18 mouse cellular contexts compared by ENCODE assay signal in genomic region chr14:118796694-118797058, GRCm38 (mm10). TPM values are rescaled to one million over a fixed set of nuclear protein-coding genes. Genes with fewer than 3 reads are reported as not detected.
A peak's percentile ranks its signal among the peaks of the same experiment; 100 is the strongest.
DNase-seq lines count a peak whose midpoint lies in the region; ATAC-seq and TF ChIP-seq lines count a peak whose summit lies in the region.
"Had no signal": no experiment of that assay in that cellular context is flagged by ENCODE, and none has a peak within 500 bp of the region (broad histone marks: within the 10 kb centered on the region; RNA-seq: fewer than 3 reads in every experiment).

No protein-coding gene starts in this region.

- no peaks in the 10 kb centered on the region for H3K79me2 ChIP-seq in MEL (ENCODE audit: control insufficient read depth, insufficient read depth, low read length, poor library complexity)

- H3K27ac ChIP-seq in forebrain, embryonic 10.5 days: peak overlapping the region; percentile 20; the same call in 1 of the 2 replicates
- no peak overlapping the region for H3K27ac ChIP-seq in forebrain, embryonic 12.5 days
- H3K27ac ChIP-seq in liver, embryonic 11.5 days (ENCODE audit: low read depth, low read length): peak overlapping the region; percentile 99
- peak overlapping the region; percentile 100 for H3K27ac ChIP-seq in MEL (ENCODE audit: control insufficient read depth, low read depth, low read length)
- H3K27ac ChIP-seq in liver, embryonic 13.5 days: peak overlapping the region; percentile 100
- H3K27ac ChIP-seq: embryonic facial prominence, embryonic 13.5 days; heart, adult 2 months; hindbrain, embryonic 13.5 days; neural tube, embryonic 12.5 days had no signal

- 67% methylated on average over 5 of the region's 5 CpGs for WGBS in forebrain, embryonic 10.5 days
- 69% methylated on average over 5 of the region's 5 CpGs for WGBS in forebrain, embryonic 12.5 days
- WGBS in liver, embryonic 11.5 days: 29% methylated on average over 5 of the region's 5 CpGs
- WGBS in liver, embryonic 13.5 days (ENCODE audit: insufficient replicate concordance): 16% methylated on average over 5 of the region's 5 CpGs

- TF ChIP-seq POLR2A in MEL (IDR thresholded peaks at IDR 0.05; ENCODE audit: control insufficient read depth in 1 of 2, insufficient read depth in 1 of 2, low read depth in 1 of 2, low read length in 2 of 2, poor library complexity in 1 of 2): no peak

- H3K36me3 ChIP-seq in forebrain, embryonic 10.5 days (replicated peaks): no peaks in the 10 kb centered on the region
- H3K36me3 ChIP-seq in forebrain, embryonic 12.5 days (replicated peaks): no peaks in the 10 kb centered on the region
- no peaks in the 10 kb centered on the region for H3K36me3 ChIP-seq in liver, embryonic 11.5 days (ENCODE audit: control insufficient read depth, insufficient read depth, low read length)
- peaks cover 0 to 13% of the 10 kb centered on the region in 2 experiments; a peak in 2 of 4 replicates for H3K36me3 ChIP-seq in MEL (ENCODE audit: control insufficient read depth in 1 of 2, insufficient read depth in 2 of 2, low read length in 2 of 2)
- no peaks in the 10 kb centered on the region for H3K36me3 ChIP-seq in liver, embryonic 13.5 days
- H3K36me3 ChIP-seq: embryonic facial prominence, embryonic 13.5 days; hindbrain, embryonic 13.5 days; neural tube, embryonic 12.5 days had no signal

- H3K4me2 ChIP-seq in forebrain, embryonic 12.5 days: no peak overlapping the region
- H3K4me2 ChIP-seq in liver, embryonic 11.5 days: peak overlapping the region; percentile 62
- peak overlapping the region; percentile 70 for H3K4me2 ChIP-seq in liver, embryonic 13.5 days
- H3K4me2 ChIP-seq: embryonic facial prominence, embryonic 13.5 days; hindbrain, embryonic 13.5 days; neural tube, embryonic 12.5 days had no signal

- TF ChIP-seq CTCF in MEL (IDR thresholded peaks at IDR 0.05 in 2 of 3, conservative IDR thresholded peaks at IDR 0.05 in 1 of 3; ENCODE audit: control insufficient read depth in 1 of 3, insufficient read depth in 1 of 3, low read depth in 2 of 3, low read length in 3 of 3, poor library complexity in 1 of 3, severe bottlenecking in 1 of 3): no peak

- ATAC-seq in forebrain, embryonic 12.5 days (ENCODE audit: low FRiP score): no peak
- no peak for ATAC-seq in liver, embryonic 11.5 days (replicated peaks; ENCODE audit: low FRiP score)
- ATAC-seq in liver, embryonic 13.5 days (ENCODE audit: low read depth): peak; percentile 8; the same call in 1 of the 2 replicates
- ATAC-seq: forebrain, embryonic 16.5 days had no signal

- H3K4me1 ChIP-seq in forebrain, embryonic 10.5 days: peaks cover 12% of the 10 kb centered on the region
- no peaks in the 10 kb centered on the region for H3K4me1 ChIP-seq in forebrain, embryonic 12.5 days
- H3K4me1 ChIP-seq in liver, embryonic 11.5 days (replicated peaks; ENCODE audit: control insufficient read depth, insufficient read depth, low read length): peaks cover 58% of the 10 kb centered on the region
- H3K4me1 ChIP-seq in MEL (ENCODE audit: control insufficient read depth in 1 of 2, insufficient read depth in 2 of 2, low read length in 2 of 2): peaks cover 0 to 42% of the 10 kb centered on the region in 2 experiments; a peak in 2 of 4 replicates
- peaks cover 80% of the 10 kb centered on the region for H3K4me1 ChIP-seq in liver, embryonic 13.5 days (replicated peaks)
- H3K4me1 ChIP-seq: neural tube, embryonic 12.5 days had no signal

- H3K9ac ChIP-seq in forebrain, embryonic 12.5 days: no peak overlapping the region
- peak overlapping the region; percentile 49 for H3K9ac ChIP-seq in liver, embryonic 11.5 days (ENCODE audit: low read depth, low read length)
- peak overlapping the region; percentile 68 for H3K9ac ChIP-seq in MEL (ENCODE audit: control insufficient read depth, low read depth, low read length, poor library complexity, severe bottlenecking)
- peak overlapping the region; percentile 80 for H3K9ac ChIP-seq in liver, embryonic 13.5 days
- H3K9ac ChIP-seq: embryonic facial prominence, embryonic 13.5 days; hindbrain, embryonic 13.5 days; neural tube, embryonic 12.5 days had no signal

- DNase-seq in forebrain, embryonic 10.5 days (ENCODE audit: extremely low spot score, low spot score): no peak
- no peak for DNase-seq in liver, embryonic 11.5 days (ENCODE audit: low spot score)
- DNase-seq in liver (no peak), MEL (ENCODE audit: low read depth, low spot score) (no peak)
- DNase-seq in liver, embryonic 13.5 days: no peak
- DNase-seq in kidney, adult 11 months: no peak
- no peak for DNase-seq in adrenal gland, postnatal 36 days
- DNase-seq: cerebellum, adult 18-20 months; lung, adult 18-20 months; right cerebral cortex, postnatal 25 days had no signal

- peaks cover 52% of the 10 kb centered on the region for H3K27me3 ChIP-seq in forebrain, embryonic 10.5 days (ENCODE audit: poor library complexity, severe bottlenecking)
- H3K27me3 ChIP-seq in forebrain, embryonic 12.5 days: peaks cover 31% of the 10 kb centered on the region
- H3K27me3 ChIP-seq in liver, embryonic 11.5 days (replicated peaks; ENCODE audit: control insufficient read depth, insufficient read depth, low read length): 0 out of 2 replicates have a peak, but pooled peaks cover 3% of the 10 kb centered on the region
- no peaks in the 10 kb centered on the region for H3K27me3 ChIP-seq in MEL (ENCODE audit: control insufficient read depth in 1 of 2, insufficient read depth in 2 of 2, low read length in 2 of 2)
- peaks cover 10% of the 10 kb centered on the region; the same call in 1 of the 2 replicates for H3K27me3 ChIP-seq in liver, embryonic 13.5 days
- H3K27me3 ChIP-seq: CH12.LX; embryonic facial prominence, embryonic 13.5 days; neural tube, embryonic 12.5 days had no signal

- no peaks in the 10 kb centered on the region for H3K9me3 ChIP-seq in forebrain, embryonic 10.5 days
- no peaks in the 10 kb centered on the region for H3K9me3 ChIP-seq in forebrain, embryonic 12.5 days
- H3K9me3 ChIP-seq in liver, embryonic 11.5 days (ENCODE audit: control insufficient read depth, low read length): no peaks in the 10 kb centered on the region
- no peaks in the 10 kb centered on the region for H3K9me3 ChIP-seq in MEL (replicated peaks; ENCODE audit: insufficient read depth, low read length)
- no peaks in the 10 kb centered on the region for H3K9me3 ChIP-seq in liver, embryonic 13.5 days (replicated peaks)
- H3K9me3 ChIP-seq: embryonic facial prominence, embryonic 13.5 days; hindbrain, embryonic 13.5 days; neural tube, embryonic 12.5 days had no signal

- H3K4me3 ChIP-seq in forebrain, embryonic 10.5 days: no peak overlapping the region
- H3K4me3 ChIP-seq in forebrain, embryonic 12.5 days (replicated peaks): no peak overlapping the region
- H3K4me3 ChIP-seq in liver, embryonic 11.5 days (ENCODE audit: low read depth, low read length): peak overlapping the region; percentile 18; the same call in 1 of the 2 replicates
- peak overlapping the region; percentile 52 to 54 for H3K4me3 ChIP-seq in MEL (ENCODE audit: control insufficient read depth in 1 of 2, insufficient read depth in 1 of 2, low read depth in 2 of 2, low read length in 2 of 2)
- peak overlapping the region; percentile 49 for H3K4me3 ChIP-seq in liver, embryonic 13.5 days (replicated peaks)
- H3K4me3 ChIP-seq: embryonic facial prominence, embryonic 13.5 days; heart, adult 2 months; hindbrain, embryonic 13.5 days; neural tube, embryonic 12.5 days had no signal

- no peak for TF ChIP-seq RAD21 in MEL (IDR thresholded peaks at IDR 0.05; ENCODE audit: low read depth, low read length)

- TF ChIP-seq EP300 in MEL (IDR thresholded peaks at IDR 0.05; ENCODE audit: low read depth in 1 of 2, low read length in 2 of 2): no peak

TF ChIP-seq in MEL, 35 proteins besides CTCF, POLR2A, EP300 and RAD21:
- TF ChIP-seq GATA1 (IDR thresholded peaks at IDR 0.05; ENCODE audit: low read depth, low read length) (no peak), CHD2 (IDR thresholded peaks at IDR 0.05; ENCODE audit: low read length) (no peak), ELF1 (IDR thresholded peaks at IDR 0.05; ENCODE audit: low read depth, low read length) (no peak), MAX (IDR thresholded peaks at IDR 0.05; ENCODE audit: low read length) (no peak), ZC3H11A (IDR thresholded peaks at IDR 0.05; ENCODE audit: low read depth, low read length) (no peak), GABPA (IDR thresholded peaks at IDR 0.05; ENCODE audit: low read depth, low read length) (no peak), HCFC1 (IDR thresholded peaks at IDR 0.05; ENCODE audit: low read depth, low read length) (no peak), MYC (IDR thresholded peaks at IDR 0.05; ENCODE audit: low read depth, low read length) (no peak), RCOR1 (IDR thresholded peaks at IDR 0.05; ENCODE audit: low read depth, low read length) (no peak), SIN3A (IDR thresholded peaks at IDR 0.05; ENCODE audit: low read length) (no peak), CHD1 (IDR thresholded peaks at IDR 0.05; ENCODE audit: low read depth, low read length) (no peak), USF2 (IDR thresholded peaks at IDR 0.05; ENCODE audit: borderline replicate concordance in 1 of 2, insufficient read depth in 1 of 2, low read depth in 1 of 2, low read length in 2 of 2) (no peak), BHLHE40 (IDR thresholded peaks at IDR 0.05; ENCODE audit: borderline replicate concordance, low read depth, low read length) (no peak), NRF1 (IDR thresholded peaks at IDR 0.05; ENCODE audit: insufficient read depth, low read depth, low read length, poor library complexity, severe bottlenecking) (no peak)
TF ChIP-seq in MEL: peak in this region for 0.

RNA-seq across cellular contexts. Expression of gene Cldn10, which starts 9.0 kb away (rescaled TPM):
- polyA plus RNA-seq in forebrain, embryonic 10.5 days (2016; fragmentation: Nextera tagmentation; extraction: Ambion mirVana): 1.6 and 3.1 TPM in 2 replicates
- 0.56 and 0.68 TPM in 2 replicates for polyA plus RNA-seq in forebrain, embryonic 12.5 days (2016; fragmentation: Nextera tagmentation; extraction: Ambion mirVana)
- polyA plus RNA-seq in liver, embryonic 11.5 days (2014; fragmentation: Nextera tagmentation; extraction: Ambion mirVana): 0.30 and 0.47 TPM in 2 replicates
- not detected in 2 replicates for total RNA-seq in MEL (2012; rRNA removed)
- under 1 TPM in 1 of 2 experiments, not detected in 1; 0.17 TPM for polyA plus RNA-seq in MEL (2012; ENCODE audit: insufficient read depth in 1 of 2, insufficient read length in 2 of 2, low read depth in 1 of 2, low replicate concordance in 2 of 2, missing spikeins in 1 of 2)
- polyA plus RNA-seq in liver, embryonic 13.5 days (2015; fragmentation: Nextera tagmentation; extraction: Ambion mirVana): 0.20 and 0.51 TPM in 2 replicates
- total RNA-seq in adrenal gland, postnatal 36 days (2021): 1 to 10 TPM in 1 of 2 experiments, under 1 TPM in 1; 0.56 to 2.0 TPM
- total RNA-seq: CH12.LX; gastrocnemius, adult 18-20 months had no signal

Comparison
In these comparisons a context has a peak if more than half of its experiments do, and no peak if none do; other contexts are left out.
1. H3K4me3 ChIP-seq: peak in liver, embryonic 11.5 days (single experiment), MEL (2 of 2) and liver, embryonic 13.5 days (single experiment); none in forebrain, embryonic 10.5 days (single experiment) and forebrain, embryonic 12.5 days (single experiment).